Mouse (Mus musculus): ENCODE measurements at regions not wholly inside any gene's neighbourhood (a gene's known extent, or its start where the extent isn't known, plus 50 kb on each side); places are given as distances from the start of the nearest gene placed in this dataset.

- no peak overlapping the region for H3K4me2 ChIP-seq (replicated peaks; ENCODE audit: low read depth)
- no peak for TF ChIP-seq CTCF (IDR thresholded peaks at IDR 0.05; ENCODE audit: low read depth)
- TF ChIP-seq EP300 (optimal IDR thresholded peaks at IDR 0.05): no peak
- H3K9ac ChIP-seq (ENCODE audit: low read length): no peak overlapping the region
- H3K9me3 ChIP-seq (ENCODE audit: control insufficient read depth, low read length): no peaks in the 10 kb centered on the region
- 84% methylated on average over 8 of the region's 8 CpGs for WGBS
- no peak overlapping the region for H3K4me3 ChIP-seq (ENCODE audit: low read depth, low read length)
- ATAC-seq (ENCODE audit: low FRiP score, low TSS enrichment): no peak
- DNase-seq (ENCODE audit: low spot score): no peak
- no peak overlapping the region for H3K27ac ChIP-seq (replicated peaks)
- H3K27me3 ChIP-seq (ENCODE audit: control insufficient read depth, insufficient read depth, low read length): no peaks in the 10 kb centered on the region
- no peaks in the 10 kb centered on the region for H3K4me1 ChIP-seq (replicated peaks; ENCODE audit: control insufficient read depth, insufficient read depth)
- no peaks in the 10 kb centered on the region for H3K36me3 ChIP-seq (ENCODE audit: control insufficient read depth, insufficient read depth, low read length)
These were observed 254.5 kb upstream of the Mad2l1 start for GRCm38 (mm10) chr6:66280701-66281100.

DNA sequence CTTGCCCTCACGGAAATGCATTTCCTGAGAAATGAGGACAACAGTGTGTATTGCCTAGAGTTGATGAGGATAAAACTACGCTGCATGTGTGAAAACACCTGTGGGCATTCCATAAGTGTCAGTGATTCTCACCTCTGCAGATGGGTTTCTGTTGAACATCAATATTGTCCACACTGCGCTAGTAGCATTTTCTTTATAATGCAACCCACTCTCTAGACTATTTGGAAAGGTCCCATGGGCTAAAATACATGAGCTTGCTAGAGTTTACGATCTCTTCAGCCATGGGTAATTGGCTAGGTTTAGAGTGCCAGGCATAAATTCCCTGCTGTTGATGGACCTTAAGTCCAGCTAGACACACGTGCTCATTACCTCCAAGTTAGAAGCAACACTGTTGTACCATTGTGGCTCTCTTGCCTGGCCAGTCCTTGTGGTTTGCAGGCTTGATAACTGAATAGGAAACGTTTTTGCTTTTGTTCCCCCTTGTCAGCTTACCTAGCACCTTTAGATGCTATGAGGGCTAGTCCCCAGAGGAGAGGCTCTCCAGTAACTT lies 252.5 kb upstream of the Mad2l1 start:
- TF ChIP-seq EP300 (optimal IDR thresholded peaks at IDR 0.05) (no peak), CTCF (IDR thresholded peaks at IDR 0.05; ENCODE audit: low read depth) (no peak)
- ATAC-seq (ENCODE audit: low FRiP score, low TSS enrichment) (no peak), DNase-seq (ENCODE audit: low spot score) (no peak)
- no peak overlapping the region for H3K9ac ChIP-seq (ENCODE audit: low read length)
- WGBS: 86% methylated on average over 6 of the region's 6 CpGs
- no peak overlapping the region for H3K27ac ChIP-seq (replicated peaks)
- H3K27me3 ChIP-seq (ENCODE audit: control insufficient read depth, insufficient read depth, low read length): no peaks in the 10 kb centered on the region
- H3K36me3 ChIP-seq (ENCODE audit: control insufficient read depth, insufficient read depth, low read length): no peaks in the 10 kb centered on the region
- no peak overlapping the region for H3K4me2 ChIP-seq (replicated peaks; ENCODE audit: low read depth)
- H3K4me3 ChIP-seq (ENCODE audit: low read depth, low read length): no peak overlapping the region
- H3K9me3 ChIP-seq (ENCODE audit: control insufficient read depth, low read length): no peaks in the 10 kb centered on the region
- no peaks in the 10 kb centered on the region for H3K4me1 ChIP-seq (replicated peaks; ENCODE audit: control insufficient read depth, insufficient read depth)

GRCm38 (mm10) chr6:66283521-66283920 lies 251.7 kb upstream of the Mad2l1 start:
- H3K27me3 ChIP-seq (ENCODE audit: control insufficient read depth, insufficient read depth, low read length): no peaks in the 10 kb centered on the region
- WGBS: 87% methylated on average over 4 of the region's 4 CpGs
- H3K9ac ChIP-seq (ENCODE audit: low read length): no peak overlapping the region
- no peak overlapping the region for H3K27ac ChIP-seq (replicated peaks)
- DNase-seq (ENCODE audit: low spot score): no peak
- H3K4me2 ChIP-seq (replicated peaks; ENCODE audit: low read depth): no peak overlapping the region
- no peaks in the 10 kb centered on the region for H3K36me3 ChIP-seq (ENCODE audit: control insufficient read depth, insufficient read depth, low read length)
- H3K4me1 ChIP-seq (replicated peaks; ENCODE audit: control insufficient read depth, insufficient read depth): no peaks in the 10 kb centered on the region
- H3K9me3 ChIP-seq (ENCODE audit: control insufficient read depth, low read length): no peaks in the 10 kb centered on the region
- no peak for ATAC-seq (ENCODE audit: low FRiP score, low TSS enrichment)
- TF ChIP-seq EP300 (optimal IDR thresholded peaks at IDR 0.05) (no peak), CTCF (IDR thresholded peaks at IDR 0.05; ENCODE audit: low read depth) (no peak)
- H3K4me3 ChIP-seq (ENCODE audit: low read depth, low read length): no peak overlapping the region

DNA sequence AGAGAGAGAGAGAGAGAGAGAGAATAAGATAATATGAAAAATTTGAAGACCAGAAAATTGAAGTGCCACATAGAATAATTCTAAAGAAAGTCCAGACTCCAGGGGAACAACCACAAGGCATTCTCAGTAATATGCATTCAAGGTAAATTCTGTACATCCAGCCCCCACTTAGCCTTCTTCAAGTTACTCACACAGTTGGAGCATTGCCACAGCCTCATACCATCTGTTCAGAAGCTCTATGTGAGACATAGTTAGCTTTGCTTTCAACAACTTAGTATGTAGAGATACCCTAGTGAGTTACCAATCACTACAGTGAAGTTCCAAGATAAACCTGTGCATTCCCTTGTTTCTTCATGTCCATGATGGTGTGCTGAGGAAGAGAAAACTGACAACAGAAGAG lies 247.6 kb upstream of the Mad2l1 start:
- ATAC-seq (ENCODE audit: low FRiP score, low TSS enrichment): no peak
- no peak for TF ChIP-seq EP300 (optimal IDR thresholded peaks at IDR 0.05)
- TF ChIP-seq CTCF (IDR thresholded peaks at IDR 0.05; ENCODE audit: low read depth): no peak

DNA sequence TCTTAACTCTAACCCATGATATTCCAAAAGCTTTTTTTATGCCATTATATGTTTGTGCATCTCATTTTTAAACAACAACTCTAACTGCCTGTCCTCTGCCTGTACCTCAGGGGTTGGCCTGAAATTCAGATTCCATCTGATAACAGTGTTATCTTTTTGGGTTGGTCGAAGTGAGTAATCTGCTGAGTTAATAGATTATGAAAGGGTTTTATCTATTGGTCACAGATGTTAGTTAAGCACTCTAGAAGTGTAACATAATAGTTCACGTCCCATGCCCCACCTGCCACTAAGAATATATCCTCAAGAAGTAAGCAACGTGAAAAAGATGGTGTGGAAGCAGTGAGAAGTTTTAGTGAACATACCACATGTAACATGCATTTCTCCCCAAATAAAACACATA lies 246.0 kb upstream of the Mad2l1 start:
- H3K4me2 ChIP-seq (replicated peaks; ENCODE audit: low read depth): no peak overlapping the region
- DNase-seq (ENCODE audit: low spot score) (no peak), ATAC-seq (ENCODE audit: low FRiP score, low TSS enrichment) (no peak)
- no peak for TF ChIP-seq EP300 (optimal IDR thresholded peaks at IDR 0.05)
- TF ChIP-seq CTCF (IDR thresholded peaks at IDR 0.05; ENCODE audit: low read depth): no peak
- no peaks in the 10 kb centered on the region for H3K4me1 ChIP-seq (replicated peaks; ENCODE audit: control insufficient read depth, insufficient read depth)
- H3K9ac ChIP-seq (ENCODE audit: low read length): no peak overlapping the region
- WGBS: 41% methylated on average over 3 of the region's 3 CpGs
- no peak overlapping the region for H3K4me3 ChIP-seq (ENCODE audit: low read depth, low read length)
- H3K27ac ChIP-seq (replicated peaks): no peak overlapping the region
- no peaks in the 10 kb centered on the region for H3K9me3 ChIP-seq (ENCODE audit: control insufficient read depth, low read length)
- H3K27me3 ChIP-seq (ENCODE audit: control insufficient read depth, insufficient read depth, low read length): no peaks in the 10 kb centered on the region
- no peaks in the 10 kb centered on the region for H3K36me3 ChIP-seq (ENCODE audit: control insufficient read depth, insufficient read depth, low read length)

More for the DNA sequence above, 247.6 kb upstream of the Mad2l1 start:
- DNase-seq (ENCODE audit: low spot score): no peak
- Histone ChIP-seq H3K27ac (replicated peaks) (no peak overlapping the region), H3K27me3 (ENCODE audit: control insufficient read depth, insufficient read depth, low read length) (no peaks in the 10 kb centered on the region), H3K4me3 (ENCODE audit: low read depth, low read length) (no peak overlapping the region), H3K4me1 (replicated peaks; ENCODE audit: control insufficient read depth, insufficient read depth) (no peaks in the 10 kb centered on the region), H3K9ac (ENCODE audit: low read length) (no peak overlapping the region), H3K9me3 (ENCODE audit: control insufficient read depth, low read length) (no peaks in the 10 kb centered on the region), H3K4me2 (replicated peaks; ENCODE audit: low read depth) (no peak overlapping the region), H3K36me3 (ENCODE audit: control insufficient read depth, insufficient read depth, low read length) (no peaks in the 10 kb centered on the region)

DNA sequence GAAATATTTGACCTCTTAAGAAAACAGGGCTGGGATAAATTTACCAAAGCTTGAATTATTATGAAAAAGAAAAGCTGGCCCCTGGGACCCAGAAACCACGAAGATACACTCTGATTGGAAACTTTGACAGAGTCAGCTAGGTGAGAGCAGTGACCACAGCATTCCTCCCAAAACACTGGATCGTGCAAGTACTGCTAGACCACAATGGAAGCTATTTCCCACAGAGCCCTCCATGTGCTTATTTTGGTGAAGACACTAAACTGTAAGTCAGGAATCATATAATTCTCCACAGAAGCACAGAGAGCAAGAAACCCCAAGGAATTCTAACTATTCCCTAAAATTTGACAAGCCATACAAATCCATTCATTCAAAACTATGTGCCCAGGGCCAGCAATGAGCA lies 243.6 kb upstream of the Mad2l1 start:
- WGBS: 83% methylated on average over 2 of the region's 2 CpGs
- no peak overlapping the region for H3K9ac ChIP-seq (ENCODE audit: low read length)
- TF ChIP-seq EP300 (optimal IDR thresholded peaks at IDR 0.05) (no peak), CTCF (IDR thresholded peaks at IDR 0.05; ENCODE audit: low read depth) (no peak)
- no peaks in the 10 kb centered on the region for H3K4me1 ChIP-seq (replicated peaks; ENCODE audit: control insufficient read depth, insufficient read depth)
- no peaks in the 10 kb centered on the region for H3K36me3 ChIP-seq (ENCODE audit: control insufficient read depth, insufficient read depth, low read length)
- ATAC-seq (ENCODE audit: low FRiP score, low TSS enrichment) (no peak), DNase-seq (ENCODE audit: low spot score) (no peak)
- no peak overlapping the region for H3K27ac ChIP-seq (replicated peaks)
- H3K9me3 ChIP-seq (ENCODE audit: control insufficient read depth, low read length): no peaks in the 10 kb centered on the region
- H3K27me3 ChIP-seq (ENCODE audit: control insufficient read depth, insufficient read depth, low read length): no peaks in the 10 kb centered on the region
- H3K4me3 ChIP-seq (ENCODE audit: low read depth, low read length): no peak overlapping the region
- H3K4me2 ChIP-seq (replicated peaks; ENCODE audit: low read depth): no peak overlapping the region

All from stomach, postnatal 0 days (tissue).